ENCODE assay signal across 29 mouse cellular contexts in genomic region chr17:65911285-65912069, GRCm38 (mm10). TPM values are rescaled to one million over a fixed set of nuclear protein-coding genes. Genes with fewer than 3 reads are reported as not detected.
DNase-seq lines count a peak whose midpoint lies in the region; ATAC-seq lines count a peak whose summit lies in the region.
"Had no signal": no experiment of that assay in that cellular context is flagged by ENCODE, and none has a peak within 500 bp of the region (broad histone marks: within the 10 kb centered on the region; RNA-seq: fewer than 3 reads in every experiment).

No protein-coding gene starts in this region.

- H3K4me2 ChIP-seq in midbrain, embryonic 11.5 days: no peak overlapping the region
- H3K4me2 ChIP-seq in midbrain, embryonic 14.5 days (ENCODE audit: low read length): no peak overlapping the region
- 0 out of 2 replicates have a peak overlapping the region, but pooled peaks have one; percentile 3 for H3K4me2 ChIP-seq in embryonic facial prominence, embryonic 13.5 days
- H3K4me2 ChIP-seq in limb, embryonic 12.5 days: no peak overlapping the region
- H3K4me2 ChIP-seq: hindbrain, embryonic 15.5 days; liver, embryonic 11.5 days; lung, embryonic 15.5 days; midbrain, embryonic 15.5 days; neural tube, embryonic 15.5 days had no signal

- DNase-seq in midbrain, embryonic 11.5 days (ENCODE audit: low spot score, missing footprints): peak; percentile 57
- no peak for DNase-seq in midbrain, embryonic 14.5 days
- no peak for DNase-seq in urinary bladder, postnatal 4 days (ENCODE audit: low spot score in 2 of 2)
- no peak for DNase-seq in spleen, postnatal 36 days (ENCODE audit: low spot score in 2 of 2)
- DNase-seq: adrenal gland, adult 8-10 months; B cell, adult 2 months; cerebellum, adult 2 months; cerebellum, postnatal 14 days; gastrocnemius, adult 2 months; heart, postnatal 14 days; kidney, adult 11 months; kidney, postnatal 36 days; retina, postnatal 1 day; right cerebral cortex, postnatal 14 days; thymus, postnatal 4 days had no signal

- H3K9me3 ChIP-seq in midbrain, embryonic 11.5 days (ENCODE audit: control insufficient read depth, low read length): no peaks in the 10 kb centered on the region
- H3K9me3 ChIP-seq in midbrain, embryonic 14.5 days (ENCODE audit: control insufficient read depth, low read length): no peaks in the 10 kb centered on the region
- no peaks in the 10 kb centered on the region for H3K9me3 ChIP-seq in embryonic facial prominence, embryonic 13.5 days
- no peaks in the 10 kb centered on the region for H3K9me3 ChIP-seq in limb, embryonic 12.5 days
- H3K9me3 ChIP-seq: hindbrain, embryonic 10.5 days; hindbrain, embryonic 15.5 days; lung, embryonic 15.5 days; midbrain, embryonic 15.5 days; neural tube, embryonic 15.5 days had no signal

- no peak for ATAC-seq in midbrain, embryonic 11.5 days (ENCODE audit: low FRiP score)
- no peak for ATAC-seq in midbrain, embryonic 14.5 days (ENCODE audit: low FRiP score, low TSS enrichment)
- ATAC-seq in embryonic facial prominence, embryonic 13.5 days (ENCODE audit: insufficient number of reproducible peaks, insufficient read depth, low FRiP score, low TSS enrichment, low read depth): peak; percentile 56; the same call in 1 of the 2 replicates
- peak; percentile 69; the same call in 1 of the 2 replicates for ATAC-seq in limb, embryonic 12.5 days (ENCODE audit: insufficient number of reproducible peaks, insufficient read depth, low FRiP score, low TSS enrichment, low read depth)
- ATAC-seq: activated CD4-positive, CD25-positive, alpha-beta regulatory T cell, adult 4 months; forebrain, embryonic 16.5 days; inflammation-experienced regulatory T-cells, adult 6 months; midbrain, embryonic 15.5 days had no signal

- H3K4me3 ChIP-seq in midbrain, embryonic 11.5 days (ENCODE audit: low read depth, low read length): no peak overlapping the region
- H3K4me3 ChIP-seq in midbrain, embryonic 14.5 days (replicated peaks; ENCODE audit: low read depth, low read length): no peak overlapping the region
- H3K4me3 ChIP-seq in embryonic facial prominence, embryonic 13.5 days: no peak overlapping the region
- no peak overlapping the region for H3K4me3 ChIP-seq in limb, embryonic 12.5 days (replicated peaks)
- H3K4me3 ChIP-seq: gastrocnemius, adult 2 months; hindbrain, embryonic 10.5 days; hindbrain, embryonic 15.5 days; layer of hippocampus, adult 2 months; left cerebral cortex, adult 2 months; lung, embryonic 15.5 days; midbrain, embryonic 15.5 days; neural tube, embryonic 15.5 days had no signal

- no peaks in the 10 kb centered on the region for H3K36me3 ChIP-seq in midbrain, embryonic 11.5 days (ENCODE audit: control insufficient read depth, insufficient read depth, low read length)
- H3K36me3 ChIP-seq in midbrain, embryonic 14.5 days (ENCODE audit: control insufficient read depth, insufficient read depth, low read length): no peaks in the 10 kb centered on the region
- no peaks in the 10 kb centered on the region for H3K36me3 ChIP-seq in embryonic facial prominence, embryonic 13.5 days
- peaks cover 6% of the 10 kb centered on the region; the same call in 1 of the 2 replicates for H3K36me3 ChIP-seq in limb, embryonic 12.5 days
- H3K36me3 ChIP-seq: hindbrain, embryonic 10.5 days; lung, embryonic 15.5 days; midbrain, embryonic 15.5 days; neural tube, embryonic 15.5 days had no signal

- no peaks in the 10 kb centered on the region for H3K27me3 ChIP-seq in midbrain, embryonic 11.5 days (ENCODE audit: control insufficient read depth, insufficient read depth, low read length)
- no peaks in the 10 kb centered on the region for H3K27me3 ChIP-seq in midbrain, embryonic 14.5 days (ENCODE audit: control insufficient read depth, insufficient read depth, low read length)
- no peaks in the 10 kb centered on the region for H3K27me3 ChIP-seq in embryonic facial prominence, embryonic 13.5 days
- H3K27me3 ChIP-seq in limb, embryonic 12.5 days: no peaks in the 10 kb centered on the region
- H3K27me3 ChIP-seq: hindbrain, embryonic 15.5 days; lung, embryonic 15.5 days; midbrain, embryonic 15.5 days; neural tube, embryonic 15.5 days had no signal

- H3K9ac ChIP-seq in midbrain, embryonic 11.5 days (ENCODE audit: low read length): no peak overlapping the region
- no peak overlapping the region for H3K9ac ChIP-seq in midbrain, embryonic 14.5 days (replicated peaks; ENCODE audit: low read length)
- H3K9ac ChIP-seq in embryonic facial prominence, embryonic 13.5 days: no peak overlapping the region
- no peak overlapping the region for H3K9ac ChIP-seq in limb, embryonic 12.5 days (replicated peaks)
- H3K9ac ChIP-seq: hindbrain, embryonic 15.5 days; lung, embryonic 15.5 days; midbrain, embryonic 15.5 days; neural tube, embryonic 15.5 days had no signal

- no peak overlapping the region for H3K27ac ChIP-seq in midbrain, embryonic 11.5 days (ENCODE audit: low read depth, low read length)
- no peak overlapping the region for H3K27ac ChIP-seq in midbrain, embryonic 14.5 days (replicated peaks; ENCODE audit: low read depth, low read length)
- H3K27ac ChIP-seq in embryonic facial prominence, embryonic 13.5 days: peak overlapping the region; percentile 84
- H3K27ac ChIP-seq in limb, embryonic 12.5 days: 0 out of 2 replicates have a peak overlapping the region, but pooled peaks have one; percentile 23
- H3K27ac ChIP-seq: gastrocnemius, adult 2 months; hindbrain, embryonic 10.5 days; hindbrain, embryonic 15.5 days; layer of hippocampus, adult 2 months; left cerebral cortex, adult 2 months; lung, embryonic 15.5 days; macrophage; midbrain, embryonic 15.5 days; neural tube, embryonic 15.5 days had no signal

- H3K4me1 ChIP-seq in midbrain, embryonic 11.5 days (ENCODE audit: control insufficient read depth, insufficient read depth, low read length): 0 out of 2 replicates have a peak, but pooled peaks cover 3% of the 10 kb centered on the region
- no peaks in the 10 kb centered on the region for H3K4me1 ChIP-seq in midbrain, embryonic 14.5 days (ENCODE audit: control insufficient read depth, insufficient read depth, low read length)
- peaks cover 43% of the 10 kb centered on the region for H3K4me1 ChIP-seq in embryonic facial prominence, embryonic 13.5 days
- peaks cover 17% of the 10 kb centered on the region for H3K4me1 ChIP-seq in limb, embryonic 12.5 days (replicated peaks)
- H3K4me1 ChIP-seq: midbrain, embryonic 15.5 days had no signal

- WGBS in midbrain, embryonic 11.5 days: 85% methylated on average over 15 of the region's 15 CpGs
- 83% methylated on average over 15 of the region's 15 CpGs for WGBS in midbrain, embryonic 14.5 days
- 38% methylated on average over 15 of the region's 15 CpGs for WGBS in embryonic facial prominence, embryonic 13.5 days
- WGBS in limb, embryonic 12.5 days: 53% methylated on average over 15 of the region's 15 CpGs

RNA-seq across cellular contexts. Expression of gene Ralbp1, which starts 25.9 kb away (rescaled TPM):
- polyA plus RNA-seq in midbrain, embryonic 11.5 days (2014; fragmentation: Nextera tagmentation; extraction: Ambion mirVana): 39.5 and 45.4 TPM in 2 replicates
- 38.5 and 54.0 TPM in 2 replicates for polyA plus RNA-seq in midbrain, embryonic 14.5 days (2014; fragmentation: Nextera tagmentation; extraction: Ambion mirVana)
- 94.1 and 105 TPM in 2 replicates for polyA plus RNA-seq in embryonic facial prominence, embryonic 13.5 days (2015; fragmentation: Nextera tagmentation; extraction: Ambion mirVana)
- polyA plus RNA-seq in limb, embryonic 12.5 days (2016; fragmentation: Nextera tagmentation; extraction: Ambion mirVana): 57.4 and 57.8 TPM in 2 replicates

RNA-seq across cellular contexts. Expression of gene Twsg1, which starts 39.5 kb away (rescaled TPM):
- 105 and 115 TPM in 2 replicates for polyA plus RNA-seq in midbrain, embryonic 11.5 days (2014; fragmentation: Nextera tagmentation; extraction: Ambion mirVana)
- 53.1 and 71.4 TPM in 2 replicates for polyA plus RNA-seq in midbrain, embryonic 14.5 days (2014; fragmentation: Nextera tagmentation; extraction: Ambion mirVana)
- 154 and 159 TPM in 2 replicates for polyA plus RNA-seq in embryonic facial prominence, embryonic 13.5 days (2015; fragmentation: Nextera tagmentation; extraction: Ambion mirVana)
- polyA plus RNA-seq in limb, embryonic 12.5 days (2016; fragmentation: Nextera tagmentation; extraction: Ambion mirVana): 121 and 126 TPM in 2 replicates

Comparison
In these comparisons a context has a peak if more than half of its experiments do, and no peak if none do; other contexts are left out.
1. ATAC-seq: peak in embryonic facial prominence, embryonic 13.5 days (single experiment) and limb, embryonic 12.5 days (single experiment); none in midbrain, embryonic 11.5 days (single experiment) and midbrain, embryonic 14.5 days (single experiment).
2. H3K27ac ChIP-seq: peak in embryonic facial prominence, embryonic 13.5 days (single experiment) and limb, embryonic 12.5 days (single experiment); none in midbrain, embryonic 11.5 days (single experiment) and midbrain, embryonic 14.5 days (single experiment).